Mouse (Mus musculus): ENCODE results near the gene Pde6c.

Gene Pde6c

DNA sequence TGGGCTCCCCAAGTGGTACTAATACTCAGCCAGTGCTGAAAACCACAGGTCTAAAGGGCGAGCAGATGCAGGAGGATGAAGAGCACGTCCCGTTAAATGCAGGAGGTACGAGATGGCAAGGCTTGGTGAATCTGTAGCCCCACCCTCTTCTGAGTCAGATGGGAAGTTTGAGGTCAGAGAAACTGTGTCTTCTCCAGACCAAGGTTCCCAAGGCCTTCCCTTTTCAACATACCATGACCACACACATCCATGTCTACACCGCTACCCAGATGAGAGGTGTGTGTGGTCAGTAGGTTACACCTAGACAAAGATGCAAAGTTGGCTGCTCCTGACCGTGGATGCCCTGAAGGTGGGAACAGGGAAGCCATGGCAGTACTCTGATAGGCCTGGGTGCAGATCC lies 2.2 kb downstream of the Pde6c start:
- in situ Hi-C loops (cut with MboI; ENCODE audit: unreplicated experiment in 2 of 2): no loop called here

DNA sequence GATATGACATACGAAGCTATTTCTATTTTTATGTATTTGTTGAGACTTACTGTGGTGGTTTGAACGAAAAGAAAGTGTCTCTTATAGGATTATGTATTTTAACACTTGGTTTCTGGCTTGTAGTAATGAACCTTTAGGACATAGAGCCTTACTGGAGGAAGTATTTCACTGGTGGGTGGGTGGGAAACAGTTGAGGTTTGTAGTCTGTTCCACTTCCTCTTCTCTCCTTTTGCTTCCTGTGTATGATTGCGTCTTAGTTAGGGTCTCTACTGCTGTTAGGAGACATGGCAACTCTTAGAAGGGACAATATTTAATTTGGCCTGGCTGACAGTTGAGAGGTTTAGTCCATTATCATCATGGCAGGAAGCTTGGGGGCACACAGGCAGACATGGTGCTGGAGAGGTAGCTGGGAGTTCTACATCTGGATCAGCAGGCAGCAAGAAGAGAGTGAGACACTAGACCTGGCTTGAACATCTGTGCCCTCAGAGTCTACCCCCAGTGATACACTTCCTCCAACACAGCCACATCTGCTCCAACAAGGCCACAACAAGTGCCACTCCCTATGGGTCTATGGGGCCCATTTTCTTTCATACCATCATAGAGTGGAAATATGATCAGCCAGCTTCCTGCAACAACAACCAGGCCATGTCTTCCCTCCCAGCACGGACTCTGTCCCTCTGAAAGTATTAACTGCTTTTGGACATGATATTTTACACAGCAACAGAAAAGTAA lies 11.1 kb downstream of the Pde6c start:
- in situ Hi-C loops (cut with MboI; ENCODE audit: unreplicated experiment in 2 of 2): no loop called here

DNA sequence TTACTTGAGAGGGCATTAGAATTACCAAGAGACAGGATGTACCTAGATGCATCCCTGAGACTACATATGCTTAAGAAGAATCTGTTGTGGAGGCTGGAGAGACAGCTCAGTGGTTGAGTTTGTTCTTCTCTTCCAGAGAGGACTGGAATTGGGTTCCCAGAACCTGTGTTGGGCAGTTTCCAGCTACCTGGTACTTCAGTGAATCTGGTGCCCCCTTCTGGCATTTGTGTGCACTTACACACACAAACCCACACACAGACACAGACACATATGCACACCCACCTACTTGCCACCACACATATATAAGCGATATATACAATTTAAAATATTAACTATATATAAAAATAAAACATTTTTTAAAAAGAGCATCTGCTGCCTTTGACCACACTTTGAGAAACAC lies 23.7 kb downstream of the Pde6c start:
- in situ Hi-C loops (cut with MboI; ENCODE audit: unreplicated experiment in 2 of 2): no loop called here

DNA sequence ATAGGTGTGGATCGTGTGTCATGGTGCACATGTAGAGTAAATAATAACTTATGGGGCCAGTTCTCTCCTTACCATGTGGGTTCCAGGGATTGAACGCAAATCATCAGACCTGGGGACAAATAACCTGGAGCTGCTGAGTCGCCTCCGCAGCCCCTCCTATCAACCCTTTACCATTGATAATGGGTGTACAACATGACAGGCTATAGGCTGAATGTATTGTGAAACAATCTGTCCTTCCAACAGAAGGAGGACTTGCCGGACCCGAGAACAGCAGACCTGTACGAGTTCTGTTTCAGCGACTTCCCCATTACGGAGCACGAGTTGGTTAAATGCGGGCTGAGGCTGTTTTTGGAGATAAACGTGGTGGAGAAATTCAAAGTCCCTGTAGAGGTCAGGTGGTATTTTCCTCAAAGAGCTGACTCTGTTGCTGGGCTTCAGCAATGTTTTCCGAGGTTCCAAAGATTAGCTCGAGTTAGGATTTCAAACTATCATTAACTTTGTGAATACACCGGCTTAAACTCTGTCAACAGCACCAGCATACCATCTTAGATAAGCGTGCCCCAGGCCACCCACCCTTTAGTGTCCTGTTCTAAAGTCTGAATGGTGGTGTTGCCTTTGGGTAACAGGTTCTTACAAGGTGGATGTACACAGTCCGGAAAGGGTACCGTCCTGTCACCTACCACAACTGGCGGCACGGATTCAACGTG lies 29.2 kb downstream of the Pde6c start:
- in situ Hi-C loops (cut with MboI; ENCODE audit: unreplicated experiment in 2 of 2): no loop called here

DNA sequence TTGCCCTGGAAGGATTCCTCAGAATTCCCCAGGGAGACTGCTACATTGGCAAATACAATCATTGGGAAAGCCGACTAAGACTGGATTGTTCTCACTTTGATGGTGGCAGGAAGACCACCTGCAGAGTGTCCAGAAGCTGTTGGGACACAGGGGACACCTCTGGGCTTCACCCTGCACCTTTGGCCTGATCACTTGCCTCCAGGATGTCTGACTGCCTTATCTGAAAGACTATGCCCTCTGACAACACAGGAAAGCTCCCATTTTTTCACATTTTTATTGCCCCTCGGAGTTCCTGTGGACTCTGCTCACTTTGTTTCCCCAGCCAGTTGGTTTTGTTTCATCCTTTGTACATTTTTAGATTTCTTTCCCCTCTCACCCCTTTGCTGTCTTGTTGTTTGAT lies 32.1 kb downstream of the Pde6c start:
- in situ Hi-C loops (cut with MboI; ENCODE audit: unreplicated experiment in 2 of 2): no loop called here

DNA sequence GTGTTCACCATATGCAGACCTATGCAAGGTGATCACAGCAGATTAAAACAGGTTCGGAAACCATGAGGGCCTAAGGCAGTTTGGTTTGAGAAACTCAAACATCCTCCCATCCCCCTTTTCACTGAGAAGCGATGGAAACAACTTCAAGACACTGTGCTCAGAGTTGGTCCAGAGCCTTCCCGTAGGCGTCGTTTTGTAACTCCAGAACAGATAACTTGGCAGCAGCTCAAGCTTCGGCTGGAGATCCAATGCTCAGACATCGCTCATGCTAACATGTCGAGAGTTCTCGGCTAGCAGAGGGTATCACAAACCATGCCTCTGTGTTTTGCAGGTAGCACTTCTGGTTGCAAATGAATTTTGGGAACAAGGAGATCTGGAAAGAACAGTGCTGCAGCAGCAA lies 47.1 kb downstream of the Pde6c start:
- in situ Hi-C loops (cut with MboI; ENCODE audit: unreplicated experiment in 2 of 2): no loop called here

DNA sequence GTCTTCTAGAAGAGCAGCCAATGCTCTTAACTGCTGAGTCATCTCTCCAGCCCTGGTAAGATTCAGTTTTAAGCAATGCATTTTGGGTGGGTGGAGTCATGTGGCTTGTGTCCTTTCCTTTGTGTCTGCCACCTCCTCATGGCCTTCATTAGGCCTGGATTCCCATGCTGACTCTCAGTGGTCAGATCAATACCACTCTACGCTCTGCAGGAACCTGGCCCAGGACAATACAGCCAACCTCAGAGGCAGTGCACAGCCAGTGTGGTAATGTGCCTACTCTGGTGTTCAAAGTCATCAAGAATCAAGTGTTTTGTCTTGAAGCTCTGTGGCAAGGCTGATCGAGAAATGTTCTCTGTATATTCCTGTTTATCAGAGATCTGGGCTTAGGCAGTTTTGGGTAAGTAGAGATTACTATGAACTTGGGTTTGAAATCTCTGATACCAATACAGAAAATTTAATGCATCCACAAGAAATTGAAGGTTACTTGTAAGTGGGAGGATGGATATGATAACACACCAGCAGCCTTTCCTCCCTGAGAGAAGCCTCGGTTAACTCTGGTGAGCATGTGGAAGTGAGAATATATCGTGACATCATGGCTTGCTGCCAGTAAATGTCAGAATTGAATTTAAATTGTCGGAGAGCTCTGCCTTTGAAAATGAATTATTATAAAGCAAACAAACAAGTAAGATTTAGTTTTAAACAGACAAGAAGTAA lies 54.2 kb downstream of the Pde6c start:
- in situ Hi-C loops (cut with MboI; ENCODE audit: unreplicated experiment in 2 of 2): no loop called here

DNA sequence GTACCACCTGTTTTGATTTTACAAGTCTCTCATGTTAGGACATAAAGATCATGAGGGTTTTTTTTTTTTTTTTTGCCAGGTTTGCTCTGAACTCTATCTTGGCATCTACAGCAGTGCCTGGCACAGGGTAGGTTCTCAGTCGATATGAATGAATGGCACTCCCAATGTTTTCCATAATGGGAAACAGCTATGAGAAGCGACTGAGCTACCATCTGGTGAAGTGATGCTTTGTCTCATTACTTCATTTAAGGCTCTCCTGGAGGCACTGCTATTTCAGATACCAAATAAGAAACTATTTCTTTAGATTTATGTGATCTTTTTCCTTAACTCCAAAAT lies 54.7 kb downstream of the Pde6c start:
- in situ Hi-C loops (cut with MboI; ENCODE audit: unreplicated experiment in 2 of 2): no loop called here

DNA sequence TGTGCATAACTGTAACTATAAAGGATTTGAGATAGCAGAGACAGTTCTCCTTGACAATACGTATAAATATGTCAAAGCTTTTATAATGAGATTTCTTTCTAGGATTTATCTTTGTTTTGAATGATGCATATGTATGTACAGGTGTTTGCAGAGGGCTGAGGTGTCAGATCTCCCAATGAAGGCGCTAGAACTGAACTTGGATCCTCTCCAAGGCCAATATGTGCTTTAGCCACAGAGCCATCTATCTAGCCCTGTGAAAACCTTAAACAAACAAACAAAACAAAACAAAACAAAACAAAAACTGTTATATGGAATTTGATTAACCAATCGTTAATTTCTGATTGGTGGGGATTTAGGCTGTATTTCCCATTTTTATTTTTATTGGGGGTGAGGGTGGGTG lies 58.0 kb downstream of the Pde6c start:
- in situ Hi-C loops (cut with MboI; ENCODE audit: unreplicated experiment in 2 of 2): no loop called here

DNA sequence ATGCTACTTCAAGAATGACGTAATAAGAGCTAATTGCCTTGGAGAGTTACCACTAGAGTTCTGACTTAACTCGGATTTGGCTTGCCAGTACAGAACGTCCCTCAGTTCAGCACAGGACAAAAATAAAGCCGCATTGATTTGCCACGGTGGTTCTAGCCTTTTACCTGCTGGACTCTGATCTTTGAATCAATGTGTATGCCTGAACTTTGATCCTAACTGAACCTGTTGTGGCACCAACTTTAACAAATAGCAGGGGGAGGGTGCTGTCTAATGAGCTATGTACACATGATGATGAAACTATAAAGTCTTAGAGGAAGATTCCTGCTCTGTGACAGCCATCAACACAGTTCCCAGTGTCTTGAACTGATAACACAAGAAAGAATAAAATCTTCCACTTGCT lies 58.9 kb downstream of the Pde6c start:
- in situ Hi-C loops (cut with MboI; ENCODE audit: unreplicated experiment in 2 of 2): no loop called here

DNA sequence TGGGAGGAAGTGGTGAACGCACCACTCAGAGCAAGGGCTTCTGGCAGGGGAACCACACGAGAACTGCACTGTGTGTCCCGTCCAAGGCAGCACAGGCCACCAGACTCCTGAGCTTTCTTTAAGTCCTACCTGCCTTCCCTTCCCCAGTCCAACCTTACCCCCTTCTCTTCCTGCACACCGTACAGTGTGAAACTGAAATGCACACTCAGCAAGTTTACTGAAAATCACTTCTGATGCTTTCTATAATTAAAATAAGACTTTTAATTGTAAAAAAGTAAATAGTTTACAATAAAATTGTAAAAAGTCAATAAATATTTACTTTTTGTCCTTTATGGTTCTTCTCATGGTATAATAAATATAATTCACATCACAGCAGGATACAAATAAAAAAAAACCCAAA lies 62.7 kb downstream of the Pde6c start:
- in situ Hi-C loops (cut with MboI; ENCODE audit: unreplicated experiment in 2 of 2): no loop called here

DNA sequence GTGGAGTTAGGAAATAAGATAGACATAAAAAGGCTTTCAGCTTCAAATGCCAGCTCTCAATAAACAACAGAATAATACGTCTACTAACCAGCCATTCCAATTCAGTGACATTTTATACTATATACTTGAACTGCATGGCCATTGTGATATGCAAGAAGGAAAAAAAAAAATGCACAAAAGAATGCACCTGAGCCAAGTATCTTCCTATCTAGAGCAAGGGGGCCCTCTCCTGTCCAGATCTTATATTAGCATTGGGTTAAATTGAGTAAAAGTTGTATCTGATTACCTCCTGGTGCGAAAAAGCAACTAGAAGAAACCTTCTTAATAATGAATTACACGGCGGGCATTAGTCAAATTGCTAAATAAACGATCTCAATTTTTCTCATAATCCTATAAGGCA lies 66.2 kb downstream of the Pde6c start:
- in situ Hi-C loops (cut with MboI; ENCODE audit: unreplicated experiment in 2 of 2): no loop called here

DNA sequence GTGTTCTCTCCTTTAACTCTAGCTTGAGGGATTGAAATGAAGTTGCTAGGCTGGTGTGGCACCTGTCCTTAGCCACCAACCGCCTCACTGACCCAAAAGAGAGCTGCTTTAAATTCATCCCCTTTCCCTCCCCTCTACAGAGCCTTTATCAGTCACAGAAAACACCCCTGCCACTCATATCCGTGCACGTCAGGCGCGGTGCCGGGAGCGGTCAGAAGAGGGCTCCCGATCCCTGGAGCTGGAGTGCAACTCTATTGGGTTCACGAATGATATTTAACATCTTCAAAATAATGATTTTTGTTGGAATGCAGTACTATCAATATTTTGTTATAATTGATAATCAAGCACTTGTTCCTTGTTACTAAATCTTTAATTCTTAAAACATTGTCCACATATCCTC lies 74.1 kb downstream of the Pde6c start:
- in situ Hi-C loops (cut with MboI; ENCODE audit: unreplicated experiment in 2 of 2): loop anchor here in 1 of 2 experiments (25.0 kb wide), 1 partner anchor 644 kb away; the partner anchor contains the start of gene Exoc6

DNA sequence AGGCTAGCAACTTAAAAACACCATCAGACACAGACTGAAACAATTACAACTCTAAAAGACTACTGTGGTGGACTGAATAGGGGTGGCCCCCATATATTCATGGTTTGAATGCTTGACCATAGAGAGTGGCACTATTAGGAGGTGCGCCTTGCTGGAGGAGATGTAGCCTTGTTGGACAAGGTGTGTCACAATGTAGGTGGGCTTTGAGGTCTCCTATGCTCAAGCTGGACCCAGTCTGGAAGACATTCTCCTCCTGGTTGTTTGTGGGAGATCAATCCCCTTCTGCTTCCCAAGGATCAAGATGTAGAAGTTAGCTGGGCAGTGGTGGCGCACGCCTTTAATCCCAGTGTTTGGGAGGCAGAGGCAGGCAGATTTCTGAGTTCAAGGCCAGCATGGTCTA lies 85.1 kb downstream of the Pde6c start:
- in situ Hi-C loops (cut with MboI; ENCODE audit: unreplicated experiment in 2 of 2): loop anchor here in 1 of 2 experiments (25.0 kb wide), 1 partner anchor 655 kb away; the partner anchor contains the start of gene Exoc6

DNA sequence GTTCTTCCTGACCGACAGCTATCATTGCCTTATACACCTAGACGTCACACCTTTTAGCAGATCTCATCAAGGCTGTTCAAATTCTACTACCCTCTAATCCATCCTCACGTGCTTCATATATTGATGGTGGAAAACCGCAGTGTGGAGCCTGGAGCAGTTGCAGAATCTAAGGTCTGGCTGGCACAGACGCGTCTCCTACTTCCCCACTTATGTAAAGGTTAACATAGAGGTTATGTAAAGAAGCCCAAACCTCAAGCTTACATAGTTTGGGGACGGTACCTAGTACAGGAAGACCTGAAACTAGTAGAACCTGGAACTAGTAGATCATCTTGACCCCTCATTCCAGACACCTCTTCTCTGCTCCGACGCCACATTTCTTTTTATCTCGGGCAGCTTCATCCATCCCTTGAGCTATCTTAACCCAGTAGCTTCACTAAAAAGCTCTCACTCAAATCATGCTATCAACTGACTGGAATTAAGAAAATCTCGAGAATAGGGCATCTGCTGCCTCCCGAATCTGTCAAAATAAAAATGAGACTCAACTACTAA lies 90.8 kb downstream of the Pde6c start:
- in situ Hi-C loops (cut with MboI; ENCODE audit: unreplicated experiment in 2 of 2): loop anchor here (10.0 to 25.0 kb wide), 3 partner anchors 169 to 661 kb away; partner anchors contain the start of genes Cep55 (in 1 of the 2) and Exoc6 (in 1 of the 2)

DNA sequence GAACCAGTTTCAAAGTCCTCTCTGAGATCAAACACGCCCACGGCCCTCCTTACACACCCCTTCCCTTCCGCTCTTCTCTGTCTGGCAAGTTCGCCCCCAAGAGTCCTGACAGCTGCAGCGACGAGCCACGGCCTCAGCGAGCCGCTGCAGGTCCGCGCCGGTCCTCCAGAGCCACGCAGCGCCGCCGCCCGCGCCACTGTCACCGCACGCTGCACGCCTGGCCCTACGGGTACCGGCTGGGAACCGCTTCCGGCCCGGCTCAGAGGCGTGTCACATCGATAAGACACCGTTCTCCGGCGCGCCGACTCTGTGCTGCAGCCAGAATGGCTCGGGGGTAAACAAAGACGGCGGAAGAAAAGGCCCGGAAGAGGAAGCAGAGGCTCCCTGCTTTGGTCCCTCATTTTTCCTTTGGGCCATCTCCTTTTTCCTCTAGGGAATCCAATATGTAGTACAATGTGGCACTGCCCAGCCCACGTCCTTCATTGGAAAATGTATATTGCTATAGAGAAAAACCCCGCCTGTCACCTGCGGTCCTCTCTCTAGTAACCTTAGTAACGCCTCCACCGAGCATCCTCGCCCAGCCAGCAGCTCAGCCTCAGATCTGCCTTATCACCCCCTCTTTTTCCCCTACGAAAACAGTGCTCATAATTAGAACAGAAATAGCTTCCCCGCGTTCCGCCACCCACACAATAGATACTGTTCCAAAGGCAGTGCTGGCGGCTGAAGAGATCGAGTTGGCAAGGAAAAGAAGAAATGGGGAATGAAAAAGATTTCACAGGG lies 91.5 kb downstream of the Pde6c start, which contains the start of gene Fra10ac1:
Gene Fra10ac1 (minus strand): TSS at position 252 of the 780 bp plus-strand sequence.
- in situ Hi-C loops (cut with MboI; ENCODE audit: unreplicated experiment in 2 of 2): loop anchor here (10.0 to 25.0 kb wide), 3 partner anchors 169 to 662 kb away; partner anchors contain the start of genes Cep55 (in 1 of the 2) and Exoc6 (in 1 of the 2)

DNA sequence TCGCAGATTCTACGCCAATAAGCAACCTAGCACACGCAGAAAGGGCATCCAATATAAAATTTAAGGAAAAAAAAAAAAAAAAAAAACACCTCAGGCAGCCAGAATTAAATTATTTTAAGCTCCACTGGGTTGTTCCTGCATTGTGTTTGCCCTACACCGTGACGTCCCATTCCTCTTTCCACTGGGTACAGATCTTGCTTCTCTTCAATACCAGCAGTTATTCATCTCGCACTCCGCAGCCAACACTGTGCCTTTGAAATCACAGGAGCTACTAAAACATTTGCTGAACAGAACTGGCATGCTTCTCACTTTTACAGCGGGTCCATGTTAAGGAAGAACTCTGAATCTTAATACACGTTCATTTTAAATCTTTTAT lies 92.1 kb downstream of the Pde6c start:
- in situ Hi-C loops (cut with MboI; ENCODE audit: unreplicated experiment in 2 of 2): loop anchor here (10.0 to 25.0 kb wide), 3 partner anchors 170 to 662 kb away; partner anchors contain the start of genes Cep55 (in 1 of the 2) and Exoc6 (in 1 of the 2)

DNA sequence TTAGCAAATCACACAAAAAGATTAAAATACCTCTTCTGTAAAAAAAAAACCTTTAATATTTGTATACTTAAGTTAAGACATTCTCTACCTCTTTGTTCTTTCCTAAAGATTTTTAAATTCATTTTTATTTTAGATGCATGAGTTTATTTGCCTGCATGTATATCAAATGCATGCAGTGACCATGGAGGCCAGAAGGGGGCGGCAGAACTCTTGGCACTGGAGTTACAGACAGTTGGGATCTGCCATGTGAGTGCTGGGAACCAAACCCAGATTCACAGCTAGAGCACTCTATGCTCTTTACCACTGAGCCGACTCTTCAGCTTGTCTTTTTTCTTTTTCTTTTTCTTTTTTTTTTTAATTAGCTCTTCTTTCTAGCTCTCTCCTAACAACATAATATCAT lies 96.1 kb downstream of the Pde6c start:
- in situ Hi-C loops (cut with MboI; ENCODE audit: unreplicated experiment in 2 of 2): loop anchor here (10.0 kb wide), 2 partner anchors 174 to 274 kb away; partner anchors contain the start of gene Cep55 (in 1 of the 2)

DNA sequence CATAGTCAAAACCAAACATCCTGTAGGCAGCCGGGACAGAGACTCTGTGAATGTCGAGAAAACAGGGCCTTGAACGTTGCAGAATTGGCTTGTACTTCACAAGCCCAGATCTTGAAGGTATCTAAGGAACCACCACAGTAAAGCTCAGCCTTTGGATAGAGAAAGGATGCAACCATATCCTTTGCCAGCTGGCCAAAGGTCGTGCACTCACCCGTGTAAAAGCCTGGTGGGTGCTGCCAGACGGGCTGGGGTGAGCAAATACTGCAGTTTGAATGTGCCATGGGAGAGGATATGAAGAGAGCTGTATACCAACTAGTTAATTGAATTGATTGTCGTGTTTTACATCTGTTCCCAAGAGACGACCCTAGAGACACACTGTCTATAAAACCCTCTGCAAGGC lies 99.5 kb downstream of the Pde6c start:
- in situ Hi-C loops (cut with MboI; ENCODE audit: unreplicated experiment in 2 of 2): no loop called here

DNA sequence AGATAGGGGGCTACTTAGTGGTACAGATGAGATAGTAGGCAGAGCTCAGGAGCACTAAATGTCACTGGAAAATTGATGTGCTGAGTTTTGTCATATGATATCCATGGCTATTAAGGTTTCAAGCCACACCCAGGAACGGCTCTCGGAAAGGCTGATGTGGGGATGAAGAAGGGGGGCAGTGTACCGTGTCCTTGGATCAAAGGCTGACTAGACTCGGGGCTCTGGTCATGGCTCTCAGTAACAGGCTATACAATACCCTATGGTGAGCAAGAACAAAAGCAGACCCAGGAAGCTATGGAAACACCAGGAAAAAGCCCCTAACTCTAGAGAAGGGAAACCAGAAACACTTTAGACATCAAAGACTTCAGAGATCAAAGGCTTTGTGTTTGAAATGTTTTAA lies 99.9 kb downstream of the Pde6c start:
- in situ Hi-C loops (cut with MboI; ENCODE audit: unreplicated experiment in 2 of 2): no loop called here

All from v-Abl transformed pro-B cells (cell line).